Mouse (Mus musculus) c-Kit-positive CD71-positive TER-119-negative erythroid progenitor cells, embryonic 14.5 days (primary cell): ENCODE results near the gene Grik1.

Experiments used
- DNase-seq: peaks from one replicate; pipeline ENCODE4 v3.0.0-alpha.2; 2013; ENCODE audit warnings: low read depth

Gene Grik1

GRCm38 (mm10) chr16:88142136-88142535 is 147.9 kb downstream of the Grik1 start:
- DNase-seq: no peak

- no peak for DNase-seq
Measured at GRCm38 (mm10) chr16:88141594-88141993, 148.5 kb downstream of the Grik1 start.

- DNase-seq: no peak
Measured at GRCm38 (mm10) chr16:88138913-88139312, 151.2 kb downstream of the Grik1 start.

GRCm38 (mm10) chr16:88132919-88133318 is 157.1 kb downstream of the Grik1 start:
- DNase-seq: no peak

GRCm38 (mm10) chr16:88131103-88131502 is 159.0 kb downstream of the Grik1 start:
- DNase-seq: no peak

GRCm38 (mm10) chr16:88125098-88125497 is 165.0 kb downstream of the Grik1 start:
- no peak for DNase-seq

- DNase-seq: no peak
Measured at GRCm38 (mm10) chr16:88112551-88113138, 177.4 kb downstream of the Grik1 start.

- DNase-seq: no peak
Measured at GRCm38 (mm10) chr16:88111459-88111858, 178.6 kb downstream of the Grik1 start.

GRCm38 (mm10) chr16:88094206-88094789 is 195.8 kb downstream of the Grik1 start:
- DNase-seq: no peak

GRCm38 (mm10) chr16:88087280-88087679 is 202.8 kb downstream of the Grik1 start:
- DNase-seq: no peak

GRCm38 (mm10) chr16:88074716-88075115 is 215.3 kb downstream of the Grik1 start:
- no peak for DNase-seq

- no peak for DNase-seq
Measured at GRCm38 (mm10) chr16:88060936-88061335, 229.1 kb downstream of the Grik1 start.

GRCm38 (mm10) chr16:88048121-88048520 is 241.9 kb downstream of the Grik1 start:
- DNase-seq: no peak

GRCm38 (mm10) chr16:88044321-88044720 is 245.7 kb downstream of the Grik1 start:
- no peak for DNase-seq

- DNase-seq: no peak
Measured at GRCm38 (mm10) chr16:88042458-88042857, 247.6 kb downstream of the Grik1 start.

- no peak for DNase-seq
Measured at GRCm38 (mm10) chr16:88038503-88039091, 251.5 kb downstream of the Grik1 start.

GRCm38 (mm10) chr16:87988805-87989204 is 301.3 kb downstream of the Grik1 start:
- DNase-seq: no peak

- no peak for DNase-seq
Measured at GRCm38 (mm10) chr16:87984201-87984870, 305.7 kb downstream of the Grik1 start.

- DNase-seq: no peak
Measured at GRCm38 (mm10) chr16:87974076-87974443, 316.0 kb downstream of the Grik1 start.

- DNase-seq: no peak
Measured at GRCm38 (mm10) chr16:87973394-87974075, 316.5 kb downstream of the Grik1 start.

- DNase-seq: no peak
Measured at GRCm38 (mm10) chr16:87971911-87972310, 318.2 kb downstream of the Grik1 start.

- no peak for DNase-seq
Measured at GRCm38 (mm10) chr16:87969936-87970335, 320.1 kb downstream of the Grik1 start.

GRCm38 (mm10) chr16:87961419-87961818 is 328.6 kb downstream of the Grik1 start:
- DNase-seq: no peak
